Mouse (Mus musculus): ENCODE measurements around the gene Pnpla6.

GRCm38 (mm10) chr8:3536940-3537339, 21.8 kb downstream of the Pnpla6 start:
- no peak for TF ChIP-seq CTCF (conservative IDR thresholded peaks at IDR 0.05; ENCODE audit: insufficient read depth, insufficient read length, low read depth, low read length)
- TF ChIP-seq POLR2A (IDR thresholded peaks at IDR 0.05; ENCODE audit: low read depth, low read length) = no peak

Data from kidney, adult 2 months (tissue).